Mouse (Mus musculus): ENCODE results near the gene Prkca.
A peak's percentile ranks its signal among the peaks of the same experiment; 100 is the strongest.

The Prkca gene

DNA sequence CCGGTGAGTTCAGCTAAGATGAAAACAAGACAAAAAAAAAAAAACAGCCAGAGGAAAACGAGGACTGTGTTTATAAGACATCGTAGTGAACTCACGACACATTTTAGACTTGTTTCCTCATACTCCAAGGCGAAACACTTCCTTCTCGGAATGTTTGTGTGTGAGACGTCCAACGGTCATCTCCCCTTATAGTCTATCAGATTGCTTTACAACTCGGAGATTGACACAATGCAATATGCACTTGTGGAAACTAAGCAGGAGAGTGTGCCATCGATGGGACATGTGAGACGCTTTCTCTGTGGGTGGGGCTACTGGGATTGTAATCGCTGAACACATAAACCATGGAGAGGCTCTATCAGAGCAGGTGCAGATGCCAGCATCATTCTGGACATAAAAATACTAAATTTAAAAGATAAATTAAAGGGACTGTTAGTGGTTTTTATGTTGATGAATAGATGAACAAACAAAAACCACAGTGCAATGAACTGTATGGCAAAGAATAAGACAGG lies 49.4 kb downstream of the Prkca start:
- no peak for DNase-seq

DNA sequence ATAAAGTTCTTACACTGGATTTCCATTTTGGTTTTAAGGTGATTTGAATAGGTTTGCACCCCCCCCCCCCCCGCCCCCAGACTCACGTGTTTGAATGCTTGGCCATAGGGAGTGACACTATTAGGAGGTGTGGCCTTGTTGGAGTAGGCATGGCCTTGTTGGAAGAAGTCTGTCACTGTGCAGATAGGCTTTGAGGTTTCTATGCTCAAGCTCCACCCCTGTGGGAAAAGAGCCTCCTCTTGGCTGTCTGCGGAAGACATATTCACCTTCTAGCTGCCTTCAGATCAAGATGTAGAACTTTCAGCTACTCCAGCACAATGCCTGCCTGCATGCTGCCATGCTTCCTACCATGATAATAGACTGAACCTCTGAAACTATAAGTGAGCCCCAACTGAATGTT lies 49.9 kb downstream of the Prkca start:
- no peak for DNase-seq

DNA sequence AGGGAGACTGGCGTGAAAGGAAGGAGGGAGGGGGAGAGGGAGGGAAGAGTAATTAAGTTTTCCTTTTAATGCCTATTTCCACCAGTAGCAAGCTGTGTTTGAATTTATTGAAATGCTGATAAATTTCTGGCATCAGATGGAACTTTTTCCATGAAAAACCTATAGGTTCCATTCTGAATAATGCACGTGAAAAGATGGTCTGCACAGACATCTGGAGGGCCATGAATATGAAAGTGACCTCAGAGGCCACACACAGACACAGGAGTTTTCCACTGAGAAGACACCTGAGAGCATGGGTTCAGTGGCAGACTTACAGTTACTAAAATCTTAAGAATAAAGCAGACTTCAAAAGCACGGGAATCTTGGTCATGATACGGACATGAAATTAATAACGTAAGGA lies 54.5 kb downstream of the Prkca start:
- DNase-seq, result no peak

DNA sequence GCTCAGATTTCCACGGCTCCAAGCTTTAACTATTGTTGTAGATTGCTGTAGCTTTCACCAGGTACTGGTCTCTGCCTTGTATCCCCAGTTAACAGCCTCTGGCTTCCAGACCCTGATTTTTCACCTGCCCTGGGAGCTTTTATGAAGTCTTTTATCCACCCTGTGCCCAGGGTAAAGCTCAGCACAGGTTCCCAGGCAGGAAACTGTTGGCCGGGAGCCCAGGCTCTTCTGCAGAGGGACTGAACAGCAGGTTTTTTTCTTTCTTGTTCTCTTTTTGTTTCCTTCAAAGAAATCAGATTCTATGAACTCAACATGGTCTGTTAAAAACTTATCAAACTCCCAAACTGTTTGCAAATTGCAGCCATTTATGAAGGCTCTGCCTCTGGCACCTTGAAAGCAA lies 56.4 kb downstream of the Prkca start:
- peak; percentile 51 for DNase-seq

DNA sequence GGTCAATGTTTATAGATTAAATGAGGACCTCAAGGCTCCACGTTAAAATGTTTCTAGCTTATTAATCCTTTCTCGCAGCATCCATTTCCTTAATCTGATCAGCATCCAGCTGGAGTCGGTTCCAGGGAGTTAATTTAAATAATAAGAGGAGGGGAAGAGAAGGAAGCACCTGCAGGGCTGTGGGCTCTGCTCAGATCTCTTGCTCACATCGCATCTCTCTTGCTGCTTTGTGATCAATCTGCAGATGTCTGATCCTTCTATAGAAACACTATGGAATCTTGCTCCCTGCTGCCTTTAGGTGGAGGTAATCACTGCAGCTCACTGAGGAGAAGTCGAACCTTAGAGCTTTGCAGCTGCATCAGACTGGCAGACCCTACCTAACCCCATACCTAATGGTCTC lies 58.7 kb downstream of the Prkca start:
- no peak for DNase-seq

DNA sequence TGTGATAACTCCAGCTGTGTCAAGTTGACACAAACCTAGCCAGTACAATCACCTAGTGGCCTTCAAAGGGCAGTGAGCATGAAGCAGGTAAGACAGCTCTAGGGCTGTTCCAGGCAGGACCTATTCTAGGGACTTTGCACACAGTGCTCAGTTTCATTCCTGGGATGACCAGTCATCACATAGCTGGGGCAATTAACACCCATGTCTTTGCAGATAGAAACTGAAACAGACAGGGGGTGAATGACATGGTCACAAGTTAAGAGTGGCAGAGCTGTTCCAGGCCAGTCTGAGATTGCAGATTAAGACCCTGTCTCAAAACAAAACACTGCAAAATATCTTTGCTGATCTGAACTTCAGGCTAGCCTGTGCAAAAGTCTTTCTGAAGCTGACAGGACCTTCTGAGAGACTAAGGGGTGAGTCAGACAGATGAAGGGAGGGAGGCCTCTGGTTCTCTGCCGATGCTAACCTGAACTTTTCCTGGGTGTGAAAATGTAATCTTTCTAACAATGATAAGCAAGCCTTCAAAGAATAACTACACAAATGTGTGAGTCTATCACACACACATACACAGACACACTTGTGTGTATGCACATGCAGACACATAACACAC lies 60.8 kb downstream of the Prkca start:
- DNase-seq, result no peak

DNA sequence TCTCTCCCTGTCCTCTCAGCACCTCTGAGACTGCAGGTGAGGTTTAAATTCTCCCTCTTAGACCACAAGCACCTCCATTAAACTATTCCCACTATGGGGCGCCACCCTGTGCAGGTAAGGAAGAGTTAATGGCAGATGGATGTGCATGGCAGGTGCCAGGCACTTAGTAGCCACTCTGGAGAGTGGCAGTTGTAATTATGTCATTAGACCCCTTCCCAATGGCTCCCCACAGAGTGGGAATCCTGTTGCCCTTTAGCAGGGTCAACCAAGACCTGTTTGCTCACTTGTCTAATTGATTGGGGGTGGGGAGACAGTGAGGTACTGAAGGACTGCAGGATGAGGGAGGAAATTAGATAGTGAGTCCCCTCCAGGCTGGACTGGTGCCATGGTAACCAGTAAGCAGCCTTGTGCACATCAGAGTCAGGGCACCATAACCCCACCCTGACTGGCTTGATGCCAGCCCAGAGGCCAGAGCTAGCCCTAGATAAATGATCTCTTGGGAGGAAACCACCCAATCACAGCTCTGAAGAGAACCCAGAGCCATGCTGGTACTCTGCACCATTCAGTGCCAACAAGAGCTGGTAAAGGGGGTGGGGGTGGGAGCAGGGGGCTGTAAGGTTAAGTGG lies 63.9 kb downstream of the Prkca start:
- peak; percentile 13 for DNase-seq

DNA sequence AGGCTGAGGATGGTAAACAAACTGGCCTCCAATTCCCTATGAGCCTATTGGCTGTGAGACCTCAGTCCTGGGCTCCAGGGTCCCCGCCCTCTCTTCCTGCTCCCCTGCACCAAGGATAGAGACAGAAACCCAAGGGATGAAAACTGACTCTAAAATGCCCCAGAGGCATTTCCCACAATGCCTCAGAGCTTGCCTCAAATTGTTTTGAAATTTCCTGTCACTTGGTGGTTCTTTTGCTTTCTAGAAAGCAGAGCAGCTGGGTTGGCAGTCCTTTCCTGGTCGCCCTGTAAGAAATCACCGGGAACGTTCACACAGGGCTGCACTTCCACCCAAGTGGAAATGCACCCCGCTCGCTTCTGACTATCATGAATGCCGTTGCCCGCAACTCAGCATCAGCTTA lies 66.6 kb downstream of the Prkca start:
- no peak for DNase-seq

DNA sequence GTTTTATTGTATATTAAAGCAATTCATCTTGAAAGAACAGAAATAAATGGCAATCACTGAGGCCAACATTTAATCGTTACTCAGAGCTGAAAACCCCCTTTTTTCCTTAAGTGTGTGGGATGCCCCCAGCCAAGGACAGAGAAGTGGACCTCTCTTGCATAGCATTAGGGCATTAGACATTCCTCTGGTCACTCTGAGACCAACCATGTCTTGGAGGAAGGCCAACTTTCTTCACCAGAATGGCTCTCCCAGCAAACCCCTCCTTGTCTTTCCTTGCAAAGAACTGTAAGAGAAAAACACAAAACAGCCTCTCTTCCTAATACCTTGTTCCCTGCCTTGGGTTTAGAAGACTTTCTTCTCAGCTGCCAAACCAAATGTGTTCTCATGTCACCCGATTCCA lies 67.6 kb downstream of the Prkca start:
- no peak for DNase-seq

DNA sequence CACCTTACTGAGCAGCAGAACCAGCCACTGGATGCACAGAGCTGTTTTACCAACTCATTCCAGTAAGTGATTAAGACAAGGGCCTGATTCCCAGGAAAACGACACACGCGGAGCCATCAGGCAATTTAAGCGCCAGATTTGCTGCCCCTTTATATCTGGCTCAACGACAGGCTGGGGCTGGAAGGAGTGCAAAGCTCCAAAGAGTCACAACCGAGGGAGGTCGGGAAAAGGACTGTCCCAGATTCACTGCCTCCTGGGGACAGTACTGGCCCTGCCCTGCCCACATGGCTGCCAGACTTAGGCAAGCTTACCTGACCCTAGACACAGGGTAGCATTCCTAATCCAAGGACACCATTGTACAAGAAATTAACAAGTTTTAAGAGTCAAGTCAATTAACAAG lies 69.7 kb downstream of the Prkca start:
- no peak for DNase-seq

DNA sequence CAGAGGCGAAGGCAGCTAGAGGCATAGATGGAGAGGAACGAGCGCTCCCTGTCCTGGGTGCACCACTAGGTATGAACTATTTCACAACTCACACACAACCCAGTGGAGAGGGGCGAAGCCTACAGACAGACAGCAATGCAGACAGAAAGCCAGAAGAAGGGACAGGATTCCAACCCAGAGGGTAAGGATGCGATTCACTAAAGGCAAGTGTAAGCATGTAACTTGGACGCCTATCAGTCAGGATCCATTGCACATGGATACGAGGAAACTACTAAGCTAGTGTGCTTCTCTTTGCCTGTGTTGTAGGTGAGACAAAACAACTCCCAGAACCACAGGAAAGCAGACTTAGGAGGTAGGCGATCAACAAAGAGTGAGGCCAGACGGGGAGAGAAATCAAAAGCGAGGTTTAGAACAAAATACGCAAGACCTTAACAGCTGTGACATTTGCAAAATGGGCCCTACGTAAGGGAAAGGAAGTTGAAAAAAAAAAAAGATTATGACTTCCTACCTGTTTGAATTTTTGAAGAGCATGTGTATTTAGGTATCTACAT lies 70.2 kb downstream of the Prkca start:
- peak; percentile 11 for DNase-seq

DNA sequence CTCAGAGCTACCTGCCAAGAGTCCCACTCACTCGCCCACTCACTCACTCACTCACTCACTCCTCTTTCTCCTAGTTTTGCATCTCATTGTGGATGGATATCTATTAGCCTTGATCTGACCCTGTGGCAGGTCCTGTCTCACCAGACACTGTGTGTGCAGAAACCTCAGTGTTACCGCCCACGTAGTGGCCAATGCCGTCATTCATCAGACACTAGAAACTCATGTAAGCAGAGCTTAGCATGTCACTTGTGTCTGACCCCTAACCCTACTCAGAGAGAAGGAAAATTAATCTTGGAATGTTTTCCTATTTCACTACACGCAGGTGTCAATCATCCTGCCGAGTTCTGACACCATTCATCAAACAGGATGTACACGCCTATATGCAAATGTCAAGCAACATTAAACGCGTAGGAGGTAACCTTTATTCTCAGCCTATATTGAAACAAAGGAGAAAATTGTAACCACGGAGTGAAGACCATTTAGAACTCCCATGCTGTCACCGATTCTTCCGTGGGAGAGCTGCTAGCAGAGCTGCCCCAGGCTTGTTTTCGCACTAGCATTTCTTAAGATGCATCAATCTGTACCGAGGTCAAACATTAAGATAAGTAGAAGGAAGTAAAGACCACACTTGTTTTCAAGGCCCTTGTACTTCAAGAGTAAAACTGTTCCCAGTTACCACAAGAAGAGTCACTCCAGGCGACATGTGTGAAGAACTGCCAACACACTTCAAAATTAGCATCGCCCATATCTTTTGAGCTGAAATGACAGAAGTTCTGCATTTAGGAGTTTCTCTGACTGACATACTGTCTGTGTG lies 70.9 kb downstream of the Prkca start:
- DNase-seq, result no peak

DNA sequence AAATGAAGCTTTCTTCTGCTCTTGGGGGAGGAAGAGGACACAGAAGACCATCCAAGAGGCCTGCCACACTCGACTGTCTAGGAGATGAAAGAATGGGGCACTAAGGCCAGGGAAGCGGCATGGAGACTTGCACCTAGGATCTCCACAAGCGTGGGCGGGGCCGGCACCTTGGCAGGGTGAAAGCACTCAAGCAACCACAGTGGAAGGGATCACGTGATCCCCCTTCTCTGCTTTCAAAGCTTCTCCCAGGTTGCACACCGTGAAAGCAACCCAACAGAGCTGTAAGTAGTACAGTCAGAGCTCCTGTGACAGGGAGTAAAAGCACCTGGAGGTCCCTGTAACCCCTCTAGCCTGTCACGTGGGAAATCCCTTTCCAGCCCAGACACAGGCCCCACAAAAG lies 72.4 kb downstream of the Prkca start:
- no peak for DNase-seq

DNA sequence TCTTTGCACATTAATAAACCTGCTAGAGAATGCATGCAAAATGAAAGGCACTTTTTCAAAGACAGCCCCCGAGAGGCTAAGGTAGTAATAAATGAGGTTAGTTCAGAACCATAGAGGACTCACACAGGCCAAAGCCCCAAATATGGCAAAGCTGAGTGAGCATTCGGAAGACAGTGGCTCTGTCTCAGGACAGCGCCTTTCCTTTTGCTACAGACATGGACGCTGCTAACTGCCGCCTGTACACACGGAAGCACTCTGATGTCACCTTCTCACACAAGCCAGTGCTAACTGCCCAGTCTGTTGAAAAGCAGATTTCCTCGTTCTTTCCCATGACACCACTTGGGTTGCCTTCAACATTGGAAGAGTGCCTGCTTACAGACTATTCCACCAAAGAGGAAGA lies 74.2 kb downstream of the Prkca start:
- DNase-seq, result no peak

DNA sequence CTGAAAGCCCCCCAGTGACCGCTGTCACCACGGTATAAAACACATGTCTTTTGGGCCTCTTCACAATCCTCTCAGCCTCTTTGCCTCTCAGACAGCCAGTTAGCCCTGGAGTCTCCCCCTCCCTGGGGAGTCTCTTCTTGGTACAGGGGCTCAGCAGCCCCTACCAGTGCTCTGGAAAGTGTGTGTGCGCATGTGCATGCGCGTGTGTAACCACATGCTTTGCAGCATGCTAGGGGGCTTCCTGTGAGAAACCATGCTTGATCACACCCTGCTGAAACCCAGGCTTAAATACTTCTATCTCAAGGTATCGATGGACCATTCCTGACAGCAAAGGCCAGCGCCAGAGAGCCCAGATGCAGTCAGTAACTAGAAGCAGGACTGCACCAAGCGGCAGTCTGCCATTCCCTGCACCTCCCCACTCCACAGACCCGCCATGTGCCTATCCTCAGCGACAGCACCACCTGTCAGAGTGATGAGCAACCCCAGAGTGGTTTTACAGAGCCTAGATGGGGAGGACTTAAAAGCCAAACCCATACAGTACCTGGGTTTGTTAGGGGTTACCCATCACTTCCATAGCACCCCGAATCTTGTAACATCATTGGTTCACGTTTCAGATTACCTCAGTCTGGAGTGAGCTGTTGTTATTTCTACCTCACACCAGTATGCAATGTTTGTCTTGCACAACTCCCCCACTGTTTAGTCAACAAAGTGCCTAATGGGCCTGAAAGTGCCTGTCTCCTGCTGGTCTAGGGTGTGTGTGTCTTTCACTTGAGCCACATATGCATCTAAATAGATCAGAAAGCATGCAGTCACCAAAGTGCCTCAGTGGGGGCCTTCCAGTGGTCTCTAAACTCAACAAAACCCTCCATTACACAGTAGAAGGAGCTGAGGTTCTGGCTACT lies 75.1 kb downstream of the Prkca start:
- DNase-seq, result no peak

DNA sequence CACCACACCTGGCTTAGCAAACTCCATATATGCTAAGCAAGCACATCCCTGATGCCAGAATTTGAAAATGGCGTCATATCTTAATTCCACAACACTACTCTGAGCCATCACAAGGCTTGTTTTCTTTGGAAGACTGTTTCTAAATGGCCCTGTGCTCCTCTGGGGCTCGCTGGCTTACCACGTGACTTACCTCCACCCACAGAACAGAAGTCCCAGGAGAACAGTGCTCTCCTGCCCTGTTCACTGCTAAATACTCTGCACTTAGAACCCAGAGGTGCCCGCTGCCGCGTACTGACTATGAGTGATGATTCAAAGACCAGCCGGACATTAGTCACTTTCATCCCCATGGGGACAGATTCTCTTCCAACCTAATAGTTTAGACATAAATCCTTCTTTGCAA lies 75.9 kb downstream of the Prkca start:
- DNase-seq, result no peak

DNA sequence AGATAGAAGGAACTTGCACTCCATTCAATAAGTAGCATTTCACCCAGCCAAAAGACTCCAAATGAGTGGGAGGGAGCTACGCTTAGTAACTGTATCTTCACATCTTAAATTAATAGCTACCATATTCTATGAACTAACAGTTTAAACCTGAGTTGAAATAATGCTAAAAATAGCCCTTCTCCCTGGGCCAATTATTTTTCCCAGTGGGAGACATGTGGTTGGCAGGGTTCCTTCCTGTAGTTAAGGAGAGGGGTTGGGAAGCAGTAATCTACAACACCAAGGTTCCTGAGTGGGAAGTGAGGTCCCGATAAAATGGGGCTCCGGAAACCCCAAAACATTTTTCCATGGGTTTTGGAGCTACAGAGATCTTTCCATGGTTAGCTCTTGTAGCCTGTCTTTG lies 76.7 kb downstream of the Prkca start:
- no peak for DNase-seq

DNA sequence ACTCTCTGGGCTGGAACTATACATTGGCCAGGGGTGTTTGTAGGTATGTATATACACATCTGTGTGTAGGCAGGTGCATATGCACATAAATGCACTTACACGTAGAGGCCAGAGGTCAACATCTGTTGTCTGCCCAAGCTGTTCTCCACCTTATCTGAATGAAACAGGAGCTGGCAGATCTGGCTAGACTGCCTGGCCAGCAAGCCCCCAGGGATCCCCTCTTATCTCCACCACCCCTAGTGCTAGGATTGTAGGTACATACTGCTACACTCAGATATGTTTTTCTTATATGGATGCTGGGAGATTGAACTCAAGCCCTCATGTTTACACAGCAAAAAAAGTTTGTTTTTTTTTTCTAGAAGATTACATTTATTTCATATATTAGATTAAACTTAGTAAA lies 79.9 kb downstream of the Prkca start:
- DNase-seq, result no peak

DNA sequence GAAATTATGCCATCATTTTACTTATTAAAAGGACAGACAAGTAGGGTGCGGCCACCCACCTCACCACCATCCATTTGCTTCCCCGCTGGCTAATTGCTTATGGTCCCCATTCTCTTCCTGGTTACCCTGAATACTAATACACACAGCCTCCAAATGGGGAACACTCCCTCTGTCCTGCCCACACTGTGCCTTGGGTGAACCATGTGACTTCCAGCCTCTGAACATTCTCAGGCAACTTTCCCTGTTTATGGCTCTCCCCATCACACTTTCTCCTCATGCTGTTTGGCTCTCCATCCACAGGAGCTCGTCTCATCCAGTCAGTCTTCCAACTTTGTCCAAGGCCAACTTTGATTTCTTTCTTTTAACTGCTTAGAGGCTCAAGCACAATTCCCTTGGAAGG lies 80.3 kb downstream of the Prkca start:
- DNase-seq, result no peak

DNA sequence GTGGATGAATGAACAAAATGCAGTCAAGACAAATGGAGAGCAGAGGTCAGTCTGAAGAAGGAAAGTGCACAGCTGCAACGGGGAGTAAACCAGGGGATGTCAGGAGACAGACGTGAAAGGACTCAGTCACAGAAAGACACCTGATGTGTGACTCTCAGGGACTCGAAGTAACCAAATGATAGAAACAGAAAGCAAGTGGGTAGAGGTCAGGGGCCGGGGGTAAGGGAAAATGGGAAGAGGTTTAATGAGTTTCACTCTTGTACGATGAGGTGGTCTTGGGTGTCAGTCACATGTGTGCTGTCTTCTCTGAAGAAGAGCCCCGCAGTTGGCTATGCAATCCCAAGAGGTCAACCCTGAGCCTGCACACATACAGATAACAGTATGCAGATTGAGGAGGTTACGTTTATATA lies 82.0 kb downstream of the Prkca start:
- DNase-seq, result no peak

DNA sequence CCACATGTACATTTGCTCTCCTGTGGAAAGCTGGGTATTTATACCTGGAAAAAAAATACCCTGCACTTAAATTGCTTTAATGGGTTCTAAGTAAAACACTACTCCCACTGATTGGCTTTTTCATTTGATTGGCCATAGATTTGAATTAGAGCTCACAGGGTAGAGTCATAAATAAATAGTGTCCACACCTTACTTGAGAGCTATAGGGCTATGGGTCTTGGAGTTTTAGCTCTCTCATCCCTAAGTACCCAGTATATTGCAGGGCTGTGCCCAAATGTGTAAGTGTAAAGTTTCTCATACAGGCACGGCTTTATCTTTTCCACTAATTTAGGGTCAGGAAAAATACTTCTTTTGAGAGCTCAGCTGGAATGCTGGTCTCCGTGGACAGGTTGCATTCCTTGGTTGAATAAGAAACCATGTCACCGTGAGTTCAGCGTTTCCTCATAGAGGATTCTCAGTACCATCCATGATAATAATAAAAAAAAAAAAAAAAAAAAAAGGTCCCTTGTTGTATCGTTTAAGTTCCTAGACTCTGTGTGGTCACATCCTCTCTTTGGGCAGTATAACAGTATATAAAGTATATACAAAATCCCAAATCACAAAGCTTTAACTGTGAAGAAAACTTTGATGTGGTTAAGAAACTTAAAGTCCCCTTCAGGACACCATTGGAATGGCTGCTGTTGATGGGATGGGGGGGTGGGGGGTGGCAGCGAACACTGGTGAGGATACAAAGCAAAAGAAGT lies 82.8 kb downstream of the Prkca start:
- DNase-seq, result no peak

DNA sequence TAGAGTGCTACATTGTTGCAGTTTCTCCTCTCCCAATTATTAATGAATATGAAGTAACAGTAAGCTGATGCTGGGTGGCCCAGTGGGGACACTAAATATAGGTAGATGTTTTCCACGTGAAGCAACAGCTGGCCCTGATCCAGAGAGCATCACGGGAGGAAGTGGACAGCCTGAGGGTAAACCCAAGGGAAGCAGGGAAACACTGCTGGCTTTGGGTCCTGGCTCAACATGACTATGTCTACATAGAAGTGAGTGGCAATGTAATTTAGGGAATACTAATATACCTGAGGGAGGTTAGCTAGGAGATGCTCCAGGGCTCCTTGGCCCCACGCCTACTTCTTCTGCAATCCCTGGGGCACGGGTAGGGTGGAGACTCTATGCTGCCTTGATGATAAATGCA lies 84.3 kb downstream of the Prkca start:
- DNase-seq, result peak; percentile 20

All from right cerebral cortex, postnatal 4 days (tissue).